Mouse (Mus musculus) left cerebral cortex, adult 8-10 months (tissue): ENCODE measurements around the gene Opcml. TPM values are rescaled to one million over a fixed set of nuclear protein-coding genes. Genes with fewer than 3 reads are reported as not detected.

Experiments
- DNase-seq, 2 experiments: peaks; one replicate each; pipeline ENCODE4 v3.0.0; 2022; ENCODE audit warnings: low spot score in 2 of 2
- total RNA-seq, 4 experiments: library from RNA; stranded (reverse); gene quantifications; 2 replicates each; pipeline ENCODE4 v1.2.4; 2022

Opcml gene
- total RNA-seq, 4 experiments from 2014 or later: 202 to 222 (median 210) TPM

- DNase-seq: no peak
These were observed 208.2 kb downstream of the Opcml start for GRCm38 (mm10) chr9:27998767-27999166.

- no peak for DNase-seq
These were observed 212.6 kb downstream of the Opcml start for GRCm38 (mm10) chr9:28003131-28003530.

- no peak for DNase-seq
These were observed 220.9 kb downstream of the Opcml start for GRCm38 (mm10) chr9:28011483-28011882.

- peak in 1 of 2 experiments; percentile 14 for DNase-seq
These were observed 222.1 kb downstream of the Opcml start for GRCm38 (mm10) chr9:28012664-28013063.

- DNase-seq: no peak
These were observed 222.6 kb downstream of the Opcml start for GRCm38 (mm10) chr9:28013192-28013591.

GRCm38 (mm10) chr9:28028156-28028555, 237.6 kb downstream of the Opcml start:
- no peak for DNase-seq

GRCm38 (mm10) chr9:28028788-28029393, 238.3 kb downstream of the Opcml start:
- no peak for DNase-seq

GRCm38 (mm10) chr9:28049157-28049556, 258.6 kb downstream of the Opcml start:
- no peak for DNase-seq

- no peak for DNase-seq
These were observed 266.7 kb downstream of the Opcml start for GRCm38 (mm10) chr9:28057171-28057845.

- DNase-seq: no peak
These were observed 274.6 kb downstream of the Opcml start for GRCm38 (mm10) chr9:28065126-28065525.

GRCm38 (mm10) chr9:28080694-28081093, 290.1 kb downstream of the Opcml start:
- DNase-seq: no peak

GRCm38 (mm10) chr9:28083754-28084153, 293.2 kb downstream of the Opcml start:
- no peak for DNase-seq

GRCm38 (mm10) chr9:28084273-28084726, 293.7 kb downstream of the Opcml start:
- no peak for DNase-seq

GRCm38 (mm10) chr9:28091395-28091794, 300.8 kb downstream of the Opcml start:
- no peak for DNase-seq

GRCm38 (mm10) chr9:28094722-28095121, 304.1 kb downstream of the Opcml start:
- no peak for DNase-seq

GRCm38 (mm10) chr9:28096204-28096603, 305.6 kb downstream of the Opcml start:
- no peak for DNase-seq

- no peak for DNase-seq
These were observed 311.4 kb downstream of the Opcml start for GRCm38 (mm10) chr9:28101981-28102380.

GRCm38 (mm10) chr9:28121858-28122257, 331.3 kb downstream of the Opcml start:
- DNase-seq: no peak

GRCm38 (mm10) chr9:28128735-28129134, 338.2 kb downstream of the Opcml start:
- DNase-seq: no peak

GRCm38 (mm10) chr9:28131521-28131920, 340.9 kb downstream of the Opcml start:
- DNase-seq: no peak

GRCm38 (mm10) chr9:28136614-28137013, 346.0 kb downstream of the Opcml start:
- DNase-seq: no peak

GRCm38 (mm10) chr9:28139957-28140597, 349.5 kb downstream of the Opcml start:
- no peak for DNase-seq

- no peak for DNase-seq
These were observed 358.9 kb downstream of the Opcml start for GRCm38 (mm10) chr9:28149507-28149906.
